Mouse (Mus musculus): ENCODE measurements around the gene Gm45785. TPM values are rescaled to one million over a fixed set of nuclear protein-coding genes. Genes with fewer than 3 reads are reported as not detected.

The Gm45785 gene
- not detected for polyA plus RNA-seq (2014; fragmentation: Illumina TruSeq; extraction: RNeasy Lipid Tissue Mini Kit (QIAGEN cat#74804); ENCODE audit: low read depth, low replicate concordance)

DNA sequence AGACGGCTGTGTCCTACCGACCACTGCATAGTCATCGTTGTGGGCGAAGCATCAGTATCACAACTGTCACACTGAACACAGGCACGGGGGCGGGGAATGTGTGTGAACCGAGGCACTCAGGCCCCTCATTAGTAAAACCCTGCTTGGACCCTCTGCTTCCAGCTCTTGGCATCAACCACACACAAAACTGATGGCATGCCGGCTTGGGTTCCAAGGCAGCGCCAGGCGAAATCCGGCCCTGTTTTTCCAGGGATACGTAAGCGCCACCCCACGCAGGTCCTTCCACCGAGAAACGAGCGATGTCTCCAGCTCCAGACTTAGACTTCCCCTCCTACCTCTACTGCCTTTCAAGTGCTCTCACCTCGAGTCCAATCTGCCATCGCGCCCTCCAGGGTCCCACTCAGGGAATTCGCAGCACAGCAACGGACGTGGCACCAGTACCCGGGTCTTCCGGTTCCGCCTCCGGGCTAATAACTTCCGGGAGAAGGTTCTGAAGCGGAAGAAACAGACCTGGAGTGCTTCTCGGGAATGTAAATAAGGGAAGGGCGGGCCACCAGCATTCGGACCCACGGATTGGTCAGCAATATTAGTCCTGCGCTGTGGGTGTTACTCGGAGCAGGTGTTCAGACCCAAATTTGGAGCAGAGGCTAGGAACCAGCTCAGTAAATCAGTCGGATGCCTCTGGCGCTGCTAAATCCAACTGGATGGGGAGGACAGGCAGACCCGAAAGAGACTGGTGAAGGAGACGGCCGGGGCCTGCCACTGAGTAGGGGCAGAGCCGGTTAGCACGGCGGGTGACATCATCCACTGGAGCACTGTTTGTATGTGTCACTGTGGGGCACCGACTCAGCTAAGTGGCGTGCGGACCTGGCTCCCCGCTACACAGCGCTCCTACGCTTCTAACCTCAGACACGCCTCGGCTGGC is at the start of gene Gm45785:
TSS of gene Gm45785 (minus strand) at position 472 of the 925 bp plus-strand sequence.

DNA sequence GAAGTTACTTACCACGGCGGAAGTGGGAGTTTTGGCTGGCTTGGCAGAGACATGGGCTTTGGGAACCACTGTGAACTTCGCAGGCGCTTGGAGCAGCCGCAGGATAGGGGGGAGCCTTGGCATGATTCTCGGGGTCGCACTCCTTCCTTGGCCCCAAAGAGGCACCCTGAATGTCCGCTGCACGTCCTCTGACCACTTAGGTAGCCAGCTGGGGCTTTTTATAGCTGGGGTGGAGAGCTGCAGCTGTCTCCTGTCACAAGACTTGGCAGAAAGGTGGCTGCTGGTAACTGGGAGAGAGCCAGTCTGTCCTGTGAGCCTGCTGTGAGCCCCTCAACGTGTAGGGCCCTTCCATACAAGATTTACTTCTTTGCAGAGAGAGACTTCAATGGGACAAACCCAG is 44.1 kb upstream of the Gm45785 start, which contains the start of gene Cox8b:
TSS of gene Cox8b (minus strand) at position 227 of the 400 bp plus-strand sequence.

DNA sequence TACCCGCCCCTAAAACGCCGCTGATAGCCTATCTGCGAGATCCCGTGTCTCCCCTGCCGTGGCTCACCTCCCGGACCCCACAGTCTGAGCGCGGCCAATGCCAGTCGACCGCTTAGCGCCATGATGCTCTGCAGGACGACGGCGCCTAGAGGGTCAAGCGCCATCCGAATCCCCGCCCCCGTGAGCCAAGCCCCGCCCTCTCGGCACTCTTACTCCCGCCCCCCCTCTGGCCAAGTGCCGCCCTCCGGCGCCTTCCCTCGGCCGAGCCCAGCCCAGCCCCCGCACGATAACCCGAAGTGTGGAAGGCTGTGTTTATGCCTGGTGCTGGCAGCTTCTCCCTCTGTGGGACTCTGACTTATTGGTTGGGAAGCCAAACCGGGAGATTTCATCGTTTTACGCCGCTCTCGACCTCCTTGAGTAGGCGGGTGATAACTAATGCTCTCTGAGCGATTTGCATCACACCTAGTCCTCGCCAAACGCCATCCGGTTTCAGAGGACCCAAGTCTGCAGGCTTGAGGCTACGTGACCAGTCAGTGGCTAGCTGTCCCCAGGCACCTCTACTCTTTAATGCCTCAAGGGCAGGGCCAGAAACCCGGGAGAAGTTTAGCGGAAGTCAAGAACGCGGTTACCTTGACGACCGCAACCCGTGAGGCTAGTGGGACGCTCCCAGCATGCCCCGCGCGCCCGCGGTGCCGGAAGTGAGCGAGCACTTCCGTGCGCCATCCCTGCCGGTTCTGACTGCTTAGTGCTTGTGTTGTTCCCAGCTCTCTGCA is 25.8 kb upstream of the Gm45785 start, which contains the start of the genes Psmd13 and Sirt3:
TSS of gene Psmd13 (plus strand) at position 273 of the 773 bp plus-strand sequence.
TSS of gene Sirt3 (minus strand) at position 614 of the 773 bp plus-strand sequence.

DNA sequence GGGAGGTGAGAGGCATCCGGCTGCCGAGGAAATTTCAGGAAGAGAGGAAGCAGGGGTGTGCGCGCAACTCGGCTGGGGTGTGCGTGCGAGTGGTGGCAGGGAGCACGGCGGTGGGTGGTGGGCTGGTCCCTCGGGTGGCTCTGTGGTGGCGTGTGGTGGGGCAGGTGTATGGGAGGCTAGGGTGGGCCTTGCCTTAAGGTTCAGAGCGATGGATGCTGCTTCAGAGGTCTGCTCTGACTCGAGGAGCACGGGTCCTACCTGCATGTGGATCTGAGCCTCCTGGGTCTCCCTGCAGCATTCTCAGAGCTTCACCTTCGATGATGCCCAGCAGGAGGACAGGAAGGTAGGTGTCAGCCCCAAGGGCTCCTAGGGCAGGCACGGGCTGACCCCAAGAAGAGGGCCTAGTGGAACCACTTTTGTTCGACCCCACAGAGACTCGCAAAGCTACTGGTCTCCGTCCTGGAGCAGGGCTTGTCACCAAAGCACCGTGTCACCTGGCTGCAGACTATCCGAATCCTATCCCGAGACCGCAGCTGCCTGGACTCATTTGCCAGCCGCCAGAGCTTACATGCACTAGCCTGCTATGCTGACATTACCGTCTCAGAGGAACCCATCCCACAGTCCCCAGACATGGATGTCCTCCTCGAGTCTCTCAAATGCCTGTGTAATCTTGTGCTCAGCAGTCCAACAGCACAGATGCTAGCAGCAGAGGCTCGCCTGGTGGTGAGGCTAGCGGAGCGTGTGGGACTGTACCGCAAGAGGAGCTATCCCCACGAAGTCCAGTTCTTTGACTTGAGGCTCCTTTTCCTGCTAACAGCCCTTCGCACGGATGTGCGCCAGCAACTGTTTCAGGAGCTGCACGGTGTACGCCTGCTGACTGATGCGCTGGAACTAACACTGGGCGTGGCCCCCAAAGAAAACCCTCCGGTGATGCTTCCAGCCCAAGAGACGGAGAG is 1.7 kb upstream of the Gm45785 start, which contains the start of gene Bet1l:
TSS of gene Bet1l (minus strand) at position 28 of the 956 bp plus-strand sequence.

DNA sequence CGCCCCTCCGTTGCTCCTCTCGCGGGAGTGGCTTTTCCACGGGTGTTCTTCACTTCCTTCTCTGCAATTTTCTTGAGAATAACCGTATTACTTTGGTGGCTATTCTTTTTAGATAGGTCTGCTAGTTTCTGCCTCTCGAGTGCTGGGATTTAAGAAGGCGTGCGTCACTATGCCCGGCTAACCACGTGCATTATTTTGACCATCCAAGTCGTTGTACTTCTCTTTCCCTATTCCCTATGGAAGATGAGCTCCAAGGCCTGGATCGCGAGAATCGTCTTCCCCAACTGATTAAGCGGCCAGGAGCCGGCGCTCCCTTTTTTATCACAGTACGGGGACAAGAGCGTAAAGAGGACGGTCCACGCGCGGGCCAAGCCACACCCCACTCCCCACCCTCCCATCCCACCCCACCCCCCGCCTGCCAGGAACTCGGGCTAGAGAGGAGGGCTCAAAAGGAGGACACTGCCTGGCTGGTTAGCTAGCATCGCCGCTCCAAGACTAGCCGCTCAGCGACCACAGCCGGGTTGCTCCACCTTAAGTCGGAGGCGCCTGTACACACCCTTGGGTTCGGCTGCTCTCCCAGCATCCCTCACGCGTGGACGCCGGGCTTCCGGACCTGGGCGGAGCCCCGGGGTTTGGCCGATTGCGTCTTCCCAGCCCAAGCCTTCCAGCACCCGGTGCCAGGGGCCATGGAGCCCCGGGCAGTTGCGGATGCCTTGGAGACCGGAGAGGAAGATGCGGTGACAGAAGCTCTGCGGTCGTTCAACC is 836 bp upstream of the Gm45785 start, which contains the start of gene Ric8a:
TSS of gene Ric8a (plus strand) at position 173 of the 765 bp plus-strand sequence.

DNA sequence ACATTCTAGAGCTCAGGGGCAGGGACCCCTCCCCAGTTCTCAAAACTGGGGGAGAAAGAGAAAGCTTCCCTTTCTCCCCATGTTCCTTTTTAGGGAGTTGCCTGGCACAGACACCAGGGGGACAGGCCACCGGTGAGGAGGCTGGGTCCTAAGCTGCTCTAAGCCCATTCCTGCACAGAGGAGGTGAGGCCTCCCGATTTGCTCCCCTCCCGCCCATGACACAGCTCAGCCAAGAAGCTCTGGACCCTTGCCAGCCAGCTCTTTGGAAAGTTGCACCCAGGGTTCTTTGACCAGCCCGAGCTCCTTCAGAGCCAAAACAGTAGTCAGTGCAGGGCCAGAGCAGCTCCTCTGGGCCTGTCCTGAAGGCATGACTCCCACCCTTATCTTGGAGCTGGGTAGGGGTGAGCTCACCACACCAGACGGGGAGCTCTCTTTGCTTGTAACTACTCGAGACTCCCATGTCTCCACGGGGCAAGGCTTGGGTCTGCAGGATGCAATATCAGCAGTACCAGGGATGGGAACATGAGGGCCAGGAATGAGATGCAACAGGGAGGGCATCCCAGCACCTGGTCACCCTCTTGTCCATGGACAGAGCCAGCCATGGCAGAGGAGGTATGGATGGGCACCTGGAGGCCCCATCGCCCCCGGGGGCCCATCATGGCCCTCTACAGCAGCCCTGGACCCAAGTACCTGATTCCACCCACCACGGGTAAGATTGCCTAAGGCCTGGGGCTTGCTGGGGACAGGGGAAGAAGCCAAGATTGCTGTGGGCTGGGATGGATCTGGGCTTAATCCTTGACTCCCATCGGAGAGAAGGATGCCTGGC is 8.2 kb downstream of the Gm45785 start, which contains the start of gene Odf3:
TSS of gene Odf3 (plus strand) at position 51 of the 826 bp plus-strand sequence.

DNA sequence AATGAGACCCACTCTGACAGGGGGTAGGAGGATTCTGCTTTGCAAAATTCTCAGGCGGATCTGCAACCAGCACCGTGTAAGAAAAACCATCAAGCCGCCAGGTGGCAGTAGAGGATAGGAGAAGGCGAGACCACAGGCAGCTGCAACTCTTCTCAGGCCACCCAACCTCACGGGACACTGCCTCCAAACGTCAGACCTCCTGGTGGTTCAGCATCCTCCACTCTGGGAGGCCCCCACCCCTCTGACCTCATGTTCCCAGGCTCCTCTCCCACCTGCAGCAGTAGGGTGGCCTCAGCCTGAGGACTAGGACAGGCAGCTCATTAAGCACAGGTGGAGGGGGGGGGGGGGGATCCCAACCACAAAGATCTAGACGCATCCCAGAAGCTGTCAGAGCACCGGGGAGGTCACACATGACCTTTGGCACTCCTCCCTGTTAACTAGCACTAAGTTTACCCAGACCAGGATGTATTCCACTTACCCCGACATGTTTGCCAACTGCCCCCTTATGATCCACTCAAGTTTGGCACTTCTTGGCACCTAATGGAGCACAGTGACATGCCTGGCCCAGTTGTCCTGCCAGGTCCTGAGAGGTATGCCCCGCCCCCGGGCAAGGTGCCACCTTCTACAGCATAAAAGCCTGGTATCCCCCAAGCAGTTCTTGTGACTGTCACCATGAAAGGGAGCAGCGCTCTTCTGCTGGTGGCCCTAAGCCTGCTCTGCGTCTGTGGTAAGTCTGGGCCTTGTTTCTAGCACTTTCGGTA is 11.0 kb downstream of the Gm45785 start, which contains the start of gene Scgb1c1:
TSS of gene Scgb1c1 (plus strand) at position 643 of the 761 bp plus-strand sequence.

DNA sequence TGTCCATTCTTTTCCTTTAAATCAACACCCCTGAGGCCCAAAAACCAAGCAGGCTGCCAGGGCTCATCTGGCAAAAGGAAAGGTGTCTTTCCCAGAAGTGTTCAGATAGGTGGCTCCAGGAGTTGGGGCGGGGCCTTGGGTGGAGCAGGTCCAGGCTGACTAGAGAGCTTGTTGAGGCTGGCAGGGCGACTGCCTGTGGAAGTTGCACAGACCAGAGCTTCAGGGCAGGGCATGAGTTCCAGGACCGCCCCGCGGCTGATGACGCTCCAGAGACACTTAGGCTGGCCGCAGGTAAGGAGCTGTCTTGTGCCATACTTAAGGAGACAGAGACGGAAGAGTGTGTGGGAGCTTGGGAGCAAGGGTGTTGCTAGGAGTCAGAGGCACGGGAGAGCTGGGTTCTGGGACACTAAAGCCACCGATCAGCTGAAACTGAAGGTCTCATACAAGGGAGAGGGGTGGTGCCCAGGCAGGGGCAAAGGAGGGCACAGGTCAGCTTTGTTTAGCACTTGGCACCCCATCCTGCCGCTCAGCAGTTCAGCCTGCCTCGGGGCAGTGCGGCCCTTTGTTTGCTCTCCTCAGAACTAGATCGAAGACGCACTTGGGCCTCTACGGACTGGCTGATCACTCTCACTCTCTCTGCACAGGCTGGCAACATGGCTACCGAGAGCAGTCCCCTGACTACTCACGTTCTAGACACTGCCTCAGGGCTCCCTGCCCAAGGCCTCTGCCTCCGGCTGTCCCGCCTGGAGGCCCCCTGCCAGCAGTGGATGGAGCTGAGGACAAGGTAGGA is 21.0 kb downstream of the Gm45785 start, which contains the start of gene Urah:
TSS of gene Urah (plus strand) at position 51 of the 790 bp plus-strand sequence.

DNA sequence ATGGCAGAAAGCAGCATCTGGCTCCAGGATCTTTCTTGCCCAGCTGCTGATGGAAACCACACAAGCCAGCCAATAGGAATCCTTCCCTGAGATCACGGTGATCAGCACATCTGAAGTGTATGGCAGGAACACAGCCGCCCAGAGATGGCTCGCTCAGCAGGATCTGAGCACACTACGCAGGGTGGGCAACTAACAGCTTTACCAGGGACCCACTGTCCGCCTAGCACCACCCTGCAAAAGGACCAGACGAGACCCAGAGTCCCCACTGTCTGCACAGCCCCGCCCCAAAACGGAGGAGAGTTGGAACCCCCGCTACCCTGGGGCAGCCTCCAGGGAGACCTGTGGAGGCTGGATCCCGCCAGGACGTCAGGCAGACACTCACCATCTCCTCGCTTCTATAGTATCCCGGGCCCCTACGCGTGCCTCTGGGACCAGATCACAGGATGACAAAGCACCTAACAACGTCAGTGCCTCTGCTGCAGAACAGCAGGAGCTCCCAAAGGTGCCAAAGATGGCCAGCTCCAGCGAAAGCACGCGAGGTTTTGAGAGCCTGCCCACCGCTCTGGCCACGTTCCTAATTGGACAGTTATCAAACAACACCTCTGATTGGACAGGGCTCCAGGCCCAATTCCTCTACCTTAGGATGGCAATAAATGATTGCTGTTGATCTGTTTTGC is 34.3 kb downstream of the Gm45785 start, which contains the start of gene Zfp941:
TSS of gene Zfp941 (minus strand) at position 526 of the 677 bp plus-strand sequence.

DNA sequence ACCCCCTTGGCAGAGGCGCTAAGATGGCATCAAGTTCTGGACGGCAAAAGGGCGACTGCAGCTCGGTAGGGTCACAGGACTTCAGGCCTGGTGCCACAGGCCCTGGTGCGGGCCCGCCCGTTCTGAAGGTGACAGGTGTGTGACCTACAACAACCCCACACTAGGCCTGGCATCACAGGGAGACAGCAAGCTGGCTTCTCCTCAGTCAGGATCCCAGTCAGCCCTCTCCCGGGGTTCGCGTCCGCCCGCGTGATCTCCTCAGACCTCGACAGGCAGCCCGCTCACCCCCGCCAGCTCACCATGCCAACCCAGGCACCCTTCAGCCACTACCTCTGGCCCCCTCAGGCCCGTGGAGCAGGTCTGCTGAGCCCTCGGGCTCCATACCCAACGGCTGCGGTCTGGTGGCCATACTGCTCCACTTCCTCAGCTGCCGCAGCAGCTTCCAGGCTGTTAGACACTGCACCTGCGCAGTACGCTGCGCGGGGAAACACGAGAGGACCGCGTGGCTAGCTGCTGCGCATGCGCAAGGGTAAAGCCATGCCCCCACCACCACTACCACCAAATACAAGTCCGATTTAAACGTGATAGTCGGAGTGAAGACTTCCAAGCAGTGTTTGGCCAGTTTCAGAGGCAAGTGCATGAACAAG is 68.6 kb downstream of the Gm45785 start, which contains the start of gene Syce1:
TSS of gene Syce1 (minus strand) at position 447 of the 647 bp plus-strand sequence.

Other genes with a start within 250 kb of the Gm45785 start
- not detected for gene Olfr61, start 227.4 kb downstream of the Gm45785 start, polyA plus RNA-seq (2014; fragmentation: Illumina TruSeq; extraction: RNeasy Lipid Tissue Mini Kit (QIAGEN cat#74804); ENCODE audit: low read depth, low replicate concordance)
- gene Olfr53, start 209.9 kb downstream of the Gm45785 start, polyA plus RNA-seq (2014; fragmentation: Illumina TruSeq; extraction: RNeasy Lipid Tissue Mini Kit (QIAGEN cat#74804); ENCODE audit: low read depth, low replicate concordance) = not detected
- not detected for gene Olfr539, start 196.4 kb downstream of the Gm45785 start, polyA plus RNA-seq (2014; fragmentation: Illumina TruSeq; extraction: RNeasy Lipid Tissue Mini Kit (QIAGEN cat#74804); ENCODE audit: low read depth, low replicate concordance)
- not detected for gene Olfr45, start 174.4 kb downstream of the Gm45785 start, polyA plus RNA-seq (2014; fragmentation: Illumina TruSeq; extraction: RNeasy Lipid Tissue Mini Kit (QIAGEN cat#74804); ENCODE audit: low read depth, low replicate concordance)
- gene Olfr541, start 159.1 kb downstream of the Gm45785 start, polyA plus RNA-seq (2014; fragmentation: Illumina TruSeq; extraction: RNeasy Lipid Tissue Mini Kit (QIAGEN cat#74804); ENCODE audit: low read depth, low replicate concordance) = not detected
- gene Cyp2e1, start 92.6 kb downstream of the Gm45785 start, polyA plus RNA-seq (2014; fragmentation: Illumina TruSeq; extraction: RNeasy Lipid Tissue Mini Kit (QIAGEN cat#74804); ENCODE audit: low read depth, low replicate concordance) = 135 TPM
- not detected for gene Syce1, start 68.5 kb downstream of the Gm45785 start, polyA plus RNA-seq (2014; fragmentation: Illumina TruSeq; extraction: RNeasy Lipid Tissue Mini Kit (QIAGEN cat#74804); ENCODE audit: low read depth, low replicate concordance)
- 1.1 TPM for gene Zfp941, start 34.2 kb downstream of the Gm45785 start, polyA plus RNA-seq (2014; fragmentation: Illumina TruSeq; extraction: RNeasy Lipid Tissue Mini Kit (QIAGEN cat#74804); ENCODE audit: low read depth, low replicate concordance)
- 2.1 TPM for gene Urah, start 21.3 kb downstream of the Gm45785 start, polyA plus RNA-seq (2014; fragmentation: Illumina TruSeq; extraction: RNeasy Lipid Tissue Mini Kit (QIAGEN cat#74804); ENCODE audit: low read depth, low replicate concordance)
- not detected for gene Scgb1c1, start 10.8 kb downstream of the Gm45785 start, polyA plus RNA-seq (2014; fragmentation: Illumina TruSeq; extraction: RNeasy Lipid Tissue Mini Kit (QIAGEN cat#74804); ENCODE audit: low read depth, low replicate concordance)
- gene Odf3, start 8.5 kb downstream of the Gm45785 start, polyA plus RNA-seq (2014; fragmentation: Illumina TruSeq; extraction: RNeasy Lipid Tissue Mini Kit (QIAGEN cat#74804); ENCODE audit: low read depth, low replicate concordance) = not detected
- gene Ric8a, start 626 bp upstream of the Gm45785 start, polyA plus RNA-seq (2014; fragmentation: Illumina TruSeq; extraction: RNeasy Lipid Tissue Mini Kit (QIAGEN cat#74804); ENCODE audit: low read depth, low replicate concordance) = 4.2 TPM
- 3.2 TPM for gene Bet1l, start 1.2 kb upstream of the Gm45785 start, polyA plus RNA-seq (2014; fragmentation: Illumina TruSeq; extraction: RNeasy Lipid Tissue Mini Kit (QIAGEN cat#74804); ENCODE audit: low read depth, low replicate concordance)
- 149 TPM for gene Psmd13, start 25.6 kb upstream of the Gm45785 start, polyA plus RNA-seq (2014; fragmentation: Illumina TruSeq; extraction: RNeasy Lipid Tissue Mini Kit (QIAGEN cat#74804); ENCODE audit: low read depth, low replicate concordance)
- gene Sirt3, start 26.0 kb upstream of the Gm45785 start, polyA plus RNA-seq (2014; fragmentation: Illumina TruSeq; extraction: RNeasy Lipid Tissue Mini Kit (QIAGEN cat#74804); ENCODE audit: low read depth, low replicate concordance) = 4.8 TPM
- gene Cox8b, start 44.1 kb upstream of the Gm45785 start, polyA plus RNA-seq (2014; fragmentation: Illumina TruSeq; extraction: RNeasy Lipid Tissue Mini Kit (QIAGEN cat#74804); ENCODE audit: low read depth, low replicate concordance) = not detected
- 5.4 TPM for gene Nlrp6, start 64.6 kb upstream of the Gm45785 start, polyA plus RNA-seq (2014; fragmentation: Illumina TruSeq; extraction: RNeasy Lipid Tissue Mini Kit (QIAGEN cat#74804); ENCODE audit: low read depth, low replicate concordance)
- 1.1 TPM for gene Pgghg, start 85.1 kb upstream of the Gm45785 start, polyA plus RNA-seq (2014; fragmentation: Illumina TruSeq; extraction: RNeasy Lipid Tissue Mini Kit (QIAGEN cat#74804); ENCODE audit: low read depth, low replicate concordance)
- gene Ifitm5, start 94.0 kb upstream of the Gm45785 start, polyA plus RNA-seq (2014; fragmentation: Illumina TruSeq; extraction: RNeasy Lipid Tissue Mini Kit (QIAGEN cat#74804); ENCODE audit: low read depth, low replicate concordance) = not detected
- not detected for gene Gm45717, start 99.6 kb upstream of the Gm45785 start, polyA plus RNA-seq (2014; fragmentation: Illumina TruSeq; extraction: RNeasy Lipid Tissue Mini Kit (QIAGEN cat#74804); ENCODE audit: low read depth, low replicate concordance)
- 44.1 TPM for gene Ifitm2, start 99.7 kb upstream of the Gm45785 start, polyA plus RNA-seq (2014; fragmentation: Illumina TruSeq; extraction: RNeasy Lipid Tissue Mini Kit (QIAGEN cat#74804); ENCODE audit: low read depth, low replicate concordance)
- gene Ifitm1, start 110.9 kb upstream of the Gm45785 start, polyA plus RNA-seq (2014; fragmentation: Illumina TruSeq; extraction: RNeasy Lipid Tissue Mini Kit (QIAGEN cat#74804); ENCODE audit: low read depth, low replicate concordance) = 5.3 TPM
- gene Ifitm3, start 154.4 kb upstream of the Gm45785 start, polyA plus RNA-seq (2014; fragmentation: Illumina TruSeq; extraction: RNeasy Lipid Tissue Mini Kit (QIAGEN cat#74804); ENCODE audit: low read depth, low replicate concordance) = 4.6 TPM
- not detected for gene Ifitm6, start 161.6 kb upstream of the Gm45785 start, polyA plus RNA-seq (2014; fragmentation: Illumina TruSeq; extraction: RNeasy Lipid Tissue Mini Kit (QIAGEN cat#74804); ENCODE audit: low read depth, low replicate concordance)
- not detected for gene Gm17387, start 172.8 kb upstream of the Gm45785 start, polyA plus RNA-seq (2014; fragmentation: Illumina TruSeq; extraction: RNeasy Lipid Tissue Mini Kit (QIAGEN cat#74804); ENCODE audit: low read depth, low replicate concordance)
- gene B4galnt4, start 204.8 kb upstream of the Gm45785 start, polyA plus RNA-seq (2014; fragmentation: Illumina TruSeq; extraction: RNeasy Lipid Tissue Mini Kit (QIAGEN cat#74804); ENCODE audit: low read depth, low replicate concordance) = not detected
- not detected for gene Pkp3, start 221.9 kb upstream of the Gm45785 start, polyA plus RNA-seq (2014; fragmentation: Illumina TruSeq; extraction: RNeasy Lipid Tissue Mini Kit (QIAGEN cat#74804); ENCODE audit: low read depth, low replicate concordance)
- gene Sigirr, start 244.2 kb upstream of the Gm45785 start, polyA plus RNA-seq (2014; fragmentation: Illumina TruSeq; extraction: RNeasy Lipid Tissue Mini Kit (QIAGEN cat#74804); ENCODE audit: low read depth, low replicate concordance) = 3.4 TPM

All from kidney, adult 10 weeks (tissue).